Mouse (Mus musculus): ENCODE results near the gene Lacc1. TPM values are rescaled to one million over a fixed set of nuclear protein-coding genes. Genes with fewer than 3 reads are reported as not detected.

Gene Lacc1
- polyA plus RNA-seq (2016; fragmentation: Nextera tagmentation; extraction: Ambion mirVana): 4.3 and 5.3 TPM in 2 replicates

- under 1% methylated on average over 86 of the region's 86 CpGs for WGBS
- Histone ChIP-seq H3K36me3 (no peaks in the 10 kb centered on the region), H3K27me3 (ENCODE audit: insufficient read depth, poor library complexity, severe bottlenecking) (peaks cover 5% of the 10 kb centered on the region; the same call in 1 of the 2 replicates), H3K4me1 (replicated peaks) (peaks cover 26% of the 10 kb centered on the region), H3K9me3 (no peaks in the 10 kb centered on the region), H3K4me3 (peak within 1 kb of the TSS; percentile 70), H3K27ac (peak within 1 kb of the TSS; percentile 88)
- DNase-seq (ENCODE audit: low spot score): peak; percentile 79
Observed at GRCm38 (mm10) chr14:77036226-77037046, at the start of gene Lacc1, which contains the start of gene Ccdc122. Lacc1 (minus strand) TSS chr14:77036904. Ccdc122 (plus strand) TSS chr14:77036772.

GRCm38 (mm10) chr14:77081248-77081647 is 44.5 kb upstream of the Lacc1 start:
- 89% methylated on average over 5 of the region's 5 CpGs for WGBS
- Histone ChIP-seq H3K27ac (no peak overlapping the region), H3K36me3 (no peaks in the 10 kb centered on the region), H3K4me1 (replicated peaks) (no peaks in the 10 kb centered on the region), H3K27me3 (ENCODE audit: insufficient read depth, poor library complexity, severe bottlenecking) (no peaks in the 10 kb centered on the region), H3K4me3 (no peak overlapping the region), H3K9me3 (no peaks in the 10 kb centered on the region)
- no peak for DNase-seq (ENCODE audit: low spot score)

- DNase-seq (ENCODE audit: low spot score): no peak
- H3K9me3 ChIP-seq: no peaks in the 10 kb centered on the region
- no peak overlapping the region for H3K27ac ChIP-seq
- no peaks in the 10 kb centered on the region for H3K36me3 ChIP-seq
- no peaks in the 10 kb centered on the region for H3K4me1 ChIP-seq (replicated peaks)
- H3K27me3 ChIP-seq (ENCODE audit: insufficient read depth, poor library complexity, severe bottlenecking): no peaks in the 10 kb centered on the region
- 97% methylated on average over 1 of the region's 1 CpGs for WGBS
- H3K4me3 ChIP-seq: no peak overlapping the region
Observed at GRCm38 (mm10) chr14:77069361-77069760, 32.7 kb upstream of the Lacc1 start.

GRCm38 (mm10) chr14:77053288-77053687 is 16.6 kb upstream of the Lacc1 start:
- Histone ChIP-seq H3K9me3 (peaks cover 3% of the 10 kb centered on the region; the same call in 1 of the 2 replicates), H3K27me3 (ENCODE audit: insufficient read depth, poor library complexity, severe bottlenecking) (no peaks in the 10 kb centered on the region), H3K4me1 (replicated peaks) (no peaks in the 10 kb centered on the region), H3K4me3 (no peak overlapping the region), H3K36me3 (0 out of 2 replicates have a peak, but pooled peaks cover 3% of the 10 kb centered on the region), H3K27ac (no peak overlapping the region)
- no peak for DNase-seq (ENCODE audit: low spot score)

GRCm38 (mm10) chr14:77037832-77038425 is 1.2 kb upstream of the Lacc1 start:
- WGBS: 69% methylated on average over 8 of the region's 8 CpGs
- no peak overlapping the region for H3K27ac ChIP-seq
- no peaks in the 10 kb centered on the region for H3K9me3 ChIP-seq
- no peaks in the 10 kb centered on the region for H3K36me3 ChIP-seq
- H3K27me3 ChIP-seq (ENCODE audit: insufficient read depth, poor library complexity, severe bottlenecking): peaks cover 5% of the 10 kb centered on the region; the same call in 1 of the 2 replicates
- no peak for DNase-seq (ENCODE audit: low spot score)
- peaks cover 26% of the 10 kb centered on the region for H3K4me1 ChIP-seq (replicated peaks)
- H3K4me3 ChIP-seq: no peak overlapping the region

GRCm38 (mm10) chr14:77037330-77037729 is 626 bp upstream of the Lacc1 start:
- Histone ChIP-seq H3K27ac (no peak overlapping the region), H3K4me1 (replicated peaks) (peaks cover 26% of the 10 kb centered on the region), H3K27me3 (ENCODE audit: insufficient read depth, poor library complexity, severe bottlenecking) (peaks cover 5% of the 10 kb centered on the region; the same call in 1 of the 2 replicates), H3K9me3 (no peaks in the 10 kb centered on the region), H3K36me3 (no peaks in the 10 kb centered on the region), H3K4me3 (no peak overlapping the region)
- DNase-seq (ENCODE audit: low spot score): no peak
- WGBS: 92% methylated on average over 5 of the region's 5 CpGs

- H3K4me3 ChIP-seq: no peak overlapping the region
- H3K36me3 ChIP-seq: no peaks in the 10 kb centered on the region
- peaks cover 26% of the 10 kb centered on the region for H3K4me1 ChIP-seq (replicated peaks)
- H3K27me3 ChIP-seq (ENCODE audit: insufficient read depth, poor library complexity, severe bottlenecking): peaks cover 5% of the 10 kb centered on the region; the same call in 1 of the 2 replicates
- DNase-seq (ENCODE audit: low spot score): no peak
- H3K27ac ChIP-seq: no peak overlapping the region
- 87% methylated on average over 8 of the region's 8 CpGs for WGBS
- no peaks in the 10 kb centered on the region for H3K9me3 ChIP-seq
Observed at GRCm38 (mm10) chr14:77034970-77035369, 1.7 kb downstream of the Lacc1 start.

GRCm38 (mm10) chr14:77034175-77034915 is 2.4 kb downstream of the Lacc1 start:
- H3K4me1 ChIP-seq (replicated peaks): peaks cover 26% of the 10 kb centered on the region
- no peak for DNase-seq (ENCODE audit: low spot score)
- no peak overlapping the region for H3K4me3 ChIP-seq
- H3K27me3 ChIP-seq (ENCODE audit: insufficient read depth, poor library complexity, severe bottlenecking): peaks cover 5% of the 10 kb centered on the region; the same call in 1 of the 2 replicates
- H3K36me3 ChIP-seq: no peaks in the 10 kb centered on the region
- H3K27ac ChIP-seq: no peak overlapping the region
- no peaks in the 10 kb centered on the region for H3K9me3 ChIP-seq
- WGBS: 70% methylated on average over 7 of the region's 7 CpGs

GRCm38 (mm10) chr14:77033391-77033790 is 3.3 kb downstream of the Lacc1 start:
- DNase-seq (ENCODE audit: low spot score): no peak
- no peaks in the 10 kb centered on the region for H3K36me3 ChIP-seq
- H3K4me3 ChIP-seq: no peak overlapping the region
- H3K9me3 ChIP-seq: no peaks in the 10 kb centered on the region
- peaks cover 26% of the 10 kb centered on the region for H3K4me1 ChIP-seq (replicated peaks)
- WGBS: 93% methylated on average over 3 of the region's 3 CpGs
- no peak overlapping the region for H3K27ac ChIP-seq
- H3K27me3 ChIP-seq (ENCODE audit: insufficient read depth, poor library complexity, severe bottlenecking): peaks cover 5% of the 10 kb centered on the region; the same call in 1 of the 2 replicates

- Histone ChIP-seq H3K27ac (no peak overlapping the region), H3K4me3 (no peak overlapping the region), H3K4me1 (replicated peaks) (peaks cover 26% of the 10 kb centered on the region), H3K27me3 (ENCODE audit: insufficient read depth, poor library complexity, severe bottlenecking) (peaks cover 5% of the 10 kb centered on the region; the same call in 1 of the 2 replicates), H3K9me3 (no peaks in the 10 kb centered on the region), H3K36me3 (no peaks in the 10 kb centered on the region)
- 65% methylated on average over 5 of the region's 5 CpGs for WGBS
- no peak for DNase-seq (ENCODE audit: low spot score)
Observed at GRCm38 (mm10) chr14:77032433-77032832, 4.3 kb downstream of the Lacc1 start.

GRCm38 (mm10) chr14:77030808-77031207 is 5.9 kb downstream of the Lacc1 start:
- no peak overlapping the region for H3K27ac ChIP-seq
- WGBS: 92% methylated on average over 5 of the region's 5 CpGs
- H3K4me1 ChIP-seq (replicated peaks): peaks cover 14% of the 10 kb centered on the region; the same call in 1 of the 2 replicates
- no peak for DNase-seq (ENCODE audit: low spot score)
- H3K9me3 ChIP-seq: peaks cover 3% of the 10 kb centered on the region; the same call in 1 of the 2 replicates
- peaks cover 2% of the 10 kb centered on the region; the same call in 1 of the 2 replicates for H3K27me3 ChIP-seq (ENCODE audit: insufficient read depth, poor library complexity, severe bottlenecking)
- H3K36me3 ChIP-seq: no peaks in the 10 kb centered on the region
- no peak overlapping the region for H3K4me3 ChIP-seq

GRCm38 (mm10) chr14:77029319-77030054 is 7.2 kb downstream of the Lacc1 start:
- Histone ChIP-seq H3K4me3 (no peak overlapping the region), H3K9me3 (peaks cover 3% of the 10 kb centered on the region; the same call in 1 of the 2 replicates), H3K27ac (no peak overlapping the region), H3K27me3 (ENCODE audit: insufficient read depth, poor library complexity, severe bottlenecking) (no peaks in the 10 kb centered on the region), H3K4me1 (replicated peaks) (peaks cover 6% of the 10 kb centered on the region; the same call in 1 of the 2 replicates), H3K36me3 (no peaks in the 10 kb centered on the region)
- 56% methylated on average over 5 of the region's 5 CpGs for WGBS
- DNase-seq (ENCODE audit: low spot score): no peak
